10 mouse cellular contexts compared by ENCODE assay signal in the genomic region with DNA sequence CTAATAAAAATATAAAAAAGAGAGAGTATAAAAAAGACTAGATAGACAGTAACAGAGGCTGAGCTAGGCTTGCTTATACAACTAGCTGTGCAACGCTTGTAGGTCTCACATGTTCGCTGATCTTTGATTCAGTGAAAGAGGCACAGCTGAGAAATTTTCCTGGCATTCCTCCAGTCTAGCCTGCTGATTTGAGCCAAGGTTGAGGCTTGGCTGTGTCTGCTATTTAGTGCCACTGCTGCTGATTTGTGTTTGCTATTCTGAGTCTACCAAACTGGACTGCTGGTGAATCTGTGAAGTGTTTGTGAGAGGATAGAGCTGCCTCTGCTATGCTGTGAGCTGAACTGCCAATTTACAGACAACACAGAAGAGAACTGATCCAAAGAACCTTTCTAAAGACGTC.
A peak's percentile ranks its signal among the peaks of the same experiment; 100 is the strongest.
DNase-seq lines count a peak whose midpoint lies in the region; ATAC-seq and TF ChIP-seq lines count a peak whose summit lies in the region.
"Had no signal": no experiment of that assay in that cellular context is flagged by ENCODE, and none has a peak within 500 bp of the region (broad histone marks: within the 10 kb centered on the region; RNA-seq: fewer than 3 reads in every experiment).

No protein-coding gene starts in this region.

- H3K27me3 ChIP-seq in midbrain, postnatal 0 days (ENCODE audit: insufficient read depth, low read length): no peaks in the 10 kb centered on the region
- H3K27me3 ChIP-seq in midbrain, embryonic 13.5 days: no peaks in the 10 kb centered on the region
- H3K27me3 ChIP-seq in forebrain, postnatal 0 days (ENCODE audit: insufficient read depth, low read length): no peaks in the 10 kb centered on the region
- no peaks in the 10 kb centered on the region for H3K27me3 ChIP-seq in kidney, adult 2 months (replicated peaks; ENCODE audit: control insufficient read depth, insufficient read depth, low read length)

- no peak overlapping the region for H3K9ac ChIP-seq in midbrain, postnatal 0 days (replicated peaks; ENCODE audit: low read length, poor library complexity, severe bottlenecking)
- H3K9ac ChIP-seq in midbrain, embryonic 13.5 days (replicated peaks): no peak overlapping the region
- H3K9ac ChIP-seq in forebrain, postnatal 0 days: no peak overlapping the region

- no peak for TF ChIP-seq CTCF in midbrain, postnatal 0 days (IDR thresholded peaks at IDR 0.05)
- no peak for TF ChIP-seq CTCF in forebrain, postnatal 0 days (IDR thresholded peaks at IDR 0.05; ENCODE audit: low read depth)
- TF ChIP-seq CTCF in kidney, adult 2 months (conservative IDR thresholded peaks at IDR 0.05; ENCODE audit: insufficient read depth, insufficient read length, low read depth, low read length): no peak
- no peak for TF ChIP-seq CTCF in left cerebral cortex, adult 2 months (IDR thresholded peaks at IDR 0.05)

- intact Hi-C loops in left cerebral cortex, adult 2 months (cut with DNase I): no loop called here

- no peaks in the 10 kb centered on the region for H3K9me3 ChIP-seq in midbrain, postnatal 0 days (ENCODE audit: low read length)
- no peaks in the 10 kb centered on the region for H3K9me3 ChIP-seq in midbrain, embryonic 13.5 days
- no peaks in the 10 kb centered on the region for H3K9me3 ChIP-seq in forebrain, postnatal 0 days (ENCODE audit: low read length)

- WGBS in midbrain, postnatal 0 days: 78% methylated on average over 3 of the region's 3 CpGs
- 78% methylated on average over 3 of the region's 3 CpGs for WGBS in midbrain, embryonic 13.5 days
- WGBS in forebrain, postnatal 0 days: 33% methylated on average over 3 of the region's 3 CpGs
- WGBS in kidney, adult 2 months: 68% methylated on average over 3 of the region's 3 CpGs

- no peak for ATAC-seq in midbrain, postnatal 0 days (ENCODE audit: low FRiP score)
- no peak for ATAC-seq in midbrain, embryonic 13.5 days
- ATAC-seq in forebrain, postnatal 0 days: peak; percentile 69

- no peak overlapping the region for H3K4me3 ChIP-seq in midbrain, postnatal 0 days (ENCODE audit: low read depth, low read length)
- H3K4me3 ChIP-seq in midbrain, embryonic 13.5 days (replicated peaks): no peak overlapping the region
- H3K4me3 ChIP-seq in forebrain, postnatal 0 days (ENCODE audit: low read depth, low read length): no peak overlapping the region
- no peak overlapping the region for H3K4me3 ChIP-seq in kidney, adult 2 months (ENCODE audit: insufficient read depth, low read depth, low read length)
- no peak overlapping the region for H3K4me3 ChIP-seq in left cerebral cortex, adult 2 months

- H3K27ac ChIP-seq in midbrain, postnatal 0 days (ENCODE audit: low read depth, low read length): no peak overlapping the region
- H3K27ac ChIP-seq in midbrain, embryonic 13.5 days: no peak overlapping the region
- H3K27ac ChIP-seq in forebrain, postnatal 0 days (ENCODE audit: low read depth, low read length): no peak overlapping the region
- H3K27ac ChIP-seq in kidney, adult 2 months (ENCODE audit: insufficient read depth, low read depth, low read length): no peak overlapping the region
- H3K27ac ChIP-seq in left cerebral cortex, adult 2 months: no peak overlapping the region

- H3K4me2 ChIP-seq in midbrain, postnatal 0 days (ENCODE audit: low read depth, low read length, poor library complexity, severe bottlenecking): no peak overlapping the region
- H3K4me2 ChIP-seq in midbrain, embryonic 13.5 days (replicated peaks): no peak overlapping the region
- no peak overlapping the region for H3K4me2 ChIP-seq in forebrain, postnatal 0 days (ENCODE audit: low read depth)

- no peak for TF ChIP-seq POLR2A in kidney, adult 2 months (IDR thresholded peaks at IDR 0.05; ENCODE audit: low read depth, low read length)

- no peaks in the 10 kb centered on the region for H3K4me1 ChIP-seq in midbrain, postnatal 0 days (ENCODE audit: insufficient read depth, low read length)
- H3K4me1 ChIP-seq in midbrain, embryonic 13.5 days (replicated peaks): no peaks in the 10 kb centered on the region
- no peaks in the 10 kb centered on the region for H3K4me1 ChIP-seq in forebrain, postnatal 0 days (ENCODE audit: insufficient read depth)
- H3K4me1 ChIP-seq in kidney, adult 2 months (ENCODE audit: control insufficient read depth, insufficient read depth, low read length): no peaks in the 10 kb centered on the region

- no peaks in the 10 kb centered on the region for H3K36me3 ChIP-seq in midbrain, postnatal 0 days (ENCODE audit: insufficient read depth, low read length)
- no peaks in the 10 kb centered on the region for H3K36me3 ChIP-seq in midbrain, embryonic 13.5 days
- H3K36me3 ChIP-seq in forebrain, postnatal 0 days (ENCODE audit: insufficient read depth): no peaks in the 10 kb centered on the region
- no peaks in the 10 kb centered on the region for H3K36me3 ChIP-seq in kidney, adult 2 months (ENCODE audit: control insufficient read depth, insufficient read depth, low read length)

- peak; percentile 1 to 2 for DNase-seq in heart, adult 18-20 months
- DNase-seq in heart, adult 9 months (ENCODE audit: low spot score in 2 of 2): no peak
- peak; percentile 44 for DNase-seq in midbrain, postnatal 0 days (ENCODE audit: low spot score)
- peak; percentile 41 for DNase-seq in forebrain, postnatal 0 days
- DNase-seq in kidney, adult 2 months: no peak
- DNase-seq in left cerebral cortex, adult 2 months (ENCODE audit: extremely low spot score in 1 of 2, low spot score in 2 of 2): no peak
- DNase-seq: cerebellum, adult 11-12 months; kidney, adult 18-20 months; thymus, postnatal 25 days had no signal

Comparison
In these comparisons a context has a peak if more than half of its experiments do, and no peak if none do; other contexts are left out.
1. DNase-seq: peak in heart, adult 18-20 months (2 of 2), midbrain, postnatal 0 days (single experiment) and forebrain, postnatal 0 days (single experiment); none in heart, adult 9 months (0 of 2), kidney, adult 2 months (single experiment) and left cerebral cortex, adult 2 months (0 of 2).